Mouse (Mus musculus): ENCODE results near the gene Pigp. TPM values are rescaled to one million over a fixed set of nuclear protein-coding genes. Genes with fewer than 3 reads are reported as not detected.
"Not testable (repeated sequence)": the region's sequence is repeated elsewhere in the genome, so short reads cannot be mapped to it uniquely, and the experiment has no call there.

Gene Pigp
- polyA plus RNA-seq, 1 experiment = 54.5 TPM

GRCm38 (mm10) chr16:94347080-94347731, 24.4 kb downstream of the Pigp start:
- no peak overlapping the region for H3K27ac ChIP-seq (ENCODE audit: insufficient read depth, low read depth, low read length)
- no peak for TF ChIP-seq CTCF (IDR thresholded peaks at IDR 0.05; ENCODE audit: low read depth, low read length)
- no peak for TF ChIP-seq POLR2A (IDR thresholded peaks at IDR 0.05; ENCODE audit: borderline replicate concordance, low read depth, low read length)
- no peaks in the 10 kb centered on the region for H3K4me1 ChIP-seq (ENCODE audit: control insufficient read depth, insufficient read depth, low read length)
- no peak overlapping the region for H3K4me3 ChIP-seq (ENCODE audit: insufficient read depth, low read length)

DNA sequence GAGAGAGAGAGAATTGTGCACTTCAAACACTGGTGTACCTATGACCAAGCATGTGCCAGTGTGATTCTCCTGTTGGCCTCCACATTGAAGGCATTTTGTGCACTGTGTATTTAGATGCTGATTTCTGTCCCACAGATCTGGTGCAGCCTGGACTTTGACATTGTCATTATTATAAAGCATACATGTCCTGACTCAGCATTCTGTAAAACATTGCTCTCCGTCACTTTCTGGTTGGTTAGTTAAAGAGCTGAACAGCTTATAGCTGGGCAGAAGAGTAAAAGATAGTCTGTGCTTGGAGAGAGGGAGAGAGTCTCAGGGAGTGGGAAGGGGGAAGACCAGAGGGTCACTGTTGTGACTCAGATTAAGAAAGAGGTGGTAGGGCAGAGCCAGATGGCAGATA, 25.9 kb downstream of the Pigp start:
- H3K4me1 ChIP-seq (ENCODE audit: control insufficient read depth, insufficient read depth, low read length) = no peaks in the 10 kb centered on the region
- no peak overlapping the region for H3K27ac ChIP-seq (ENCODE audit: insufficient read depth, low read depth, low read length)
- H3K4me3 ChIP-seq (ENCODE audit: insufficient read depth, low read length) = no peak overlapping the region
- TF ChIP-seq CTCF (IDR thresholded peaks at IDR 0.05; ENCODE audit: low read depth, low read length) = no peak
- TF ChIP-seq POLR2A (IDR thresholded peaks at IDR 0.05; ENCODE audit: borderline replicate concordance, low read depth, low read length) = no peak

- not testable (repeated sequence) for H3K27ac ChIP-seq (ENCODE audit: insufficient read depth, low read depth, low read length); H3K4me3 ChIP-seq (ENCODE audit: insufficient read depth, low read length); H3K4me1 ChIP-seq (ENCODE audit: control insufficient read depth, insufficient read depth, low read length)
Observed at GRCm38 (mm10) chr16:94339164-94340160, 32.2 kb downstream of the Pigp start.

- Histone ChIP-seq H3K4me1 (ENCODE audit: control insufficient read depth, insufficient read depth, low read length) (no peaks in the 10 kb centered on the region), H3K27ac (ENCODE audit: insufficient read depth, low read depth, low read length) (no peak overlapping the region), H3K4me3 (ENCODE audit: insufficient read depth, low read length) (no peak overlapping the region)
- TF ChIP-seq POLR2A (IDR thresholded peaks at IDR 0.05; ENCODE audit: borderline replicate concordance, low read depth, low read length) (no peak), CTCF (IDR thresholded peaks at IDR 0.05; ENCODE audit: low read depth, low read length) (no peak)
Observed at GRCm38 (mm10) chr16:94335656-94336055, 36.0 kb downstream of the Pigp start.

DNA sequence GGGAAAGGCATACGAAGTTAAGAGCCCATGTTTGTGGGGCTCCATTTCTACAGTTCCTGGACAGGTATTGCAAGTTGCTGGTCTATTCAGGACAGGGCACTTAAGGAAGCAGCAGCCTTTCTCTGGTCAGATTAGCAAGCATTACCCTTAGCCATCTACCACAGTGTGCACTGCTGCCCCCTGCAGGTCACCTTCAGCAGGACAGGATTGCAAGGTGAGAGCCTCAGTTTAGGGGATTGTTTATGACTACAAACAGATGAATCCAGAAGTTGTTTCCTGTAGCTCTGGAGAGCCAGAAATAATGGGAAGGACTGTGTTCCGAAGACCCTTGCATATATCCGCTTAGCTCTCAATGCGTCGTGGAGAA, 39.8 kb downstream of the Pigp start:
- no peak overlapping the region for H3K4me3 ChIP-seq (ENCODE audit: insufficient read depth, low read length)
- peaks cover 3% of the 10 kb centered on the region; the same call in 1 of the 2 replicates for H3K4me1 ChIP-seq (ENCODE audit: control insufficient read depth, insufficient read depth, low read length)
- TF ChIP-seq POLR2A (IDR thresholded peaks at IDR 0.05; ENCODE audit: borderline replicate concordance, low read depth, low read length) (no peak), CTCF (IDR thresholded peaks at IDR 0.05; ENCODE audit: low read depth, low read length) (peak; percentile 86)
- no peak overlapping the region for H3K27ac ChIP-seq (ENCODE audit: insufficient read depth, low read depth, low read length)

- H3K4me3 ChIP-seq (ENCODE audit: insufficient read depth, low read length) = no peak overlapping the region
- H3K4me1 ChIP-seq (ENCODE audit: control insufficient read depth, insufficient read depth, low read length) = peaks cover 3% of the 10 kb centered on the region; the same call in 1 of the 2 replicates
- H3K27ac ChIP-seq (ENCODE audit: insufficient read depth, low read depth, low read length) = no peak overlapping the region
- TF ChIP-seq CTCF (IDR thresholded peaks at IDR 0.05; ENCODE audit: low read depth, low read length) = no peak
- no peak for TF ChIP-seq POLR2A (IDR thresholded peaks at IDR 0.05; ENCODE audit: borderline replicate concordance, low read depth, low read length)
Observed at GRCm38 (mm10) chr16:94331233-94331885, 40.3 kb downstream of the Pigp start.

DNA sequence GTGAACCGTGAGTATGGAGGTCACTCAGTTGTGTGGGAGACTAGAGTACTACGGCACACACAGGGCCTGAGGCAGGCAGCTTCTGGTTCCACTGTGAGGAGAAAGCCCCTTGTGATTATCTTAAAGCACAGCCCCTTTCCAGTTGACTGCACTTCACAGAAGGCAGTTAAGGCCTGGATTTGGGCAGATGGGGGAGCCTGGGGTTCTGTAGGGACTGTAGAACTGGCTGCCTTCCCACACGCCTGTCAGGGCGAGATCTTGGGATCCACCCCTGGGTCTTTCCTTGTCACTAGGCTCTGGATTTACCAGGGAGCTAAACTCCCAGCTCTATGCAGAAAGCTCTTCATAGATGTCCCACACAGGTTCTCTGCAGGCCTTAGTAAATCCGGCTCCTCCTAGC, 41.2 kb downstream of the Pigp start:
- H3K27ac ChIP-seq (ENCODE audit: insufficient read depth, low read depth, low read length) = no peak overlapping the region
- no peak overlapping the region for H3K4me3 ChIP-seq (ENCODE audit: insufficient read depth, low read length)
- no peak for TF ChIP-seq POLR2A (IDR thresholded peaks at IDR 0.05; ENCODE audit: borderline replicate concordance, low read depth, low read length)
- no peak for TF ChIP-seq CTCF (IDR thresholded peaks at IDR 0.05; ENCODE audit: low read depth, low read length)

GRCm38 (mm10) chr16:94328881-94329867, 42.5 kb downstream of the Pigp start:
- Histone ChIP-seq H3K4me1 (ENCODE audit: control insufficient read depth, insufficient read depth, low read length) (peaks cover 3% of the 10 kb centered on the region; the same call in 1 of the 2 replicates), H3K4me3 (ENCODE audit: insufficient read depth, low read length) (peak overlapping the region; percentile 41), H3K27ac (ENCODE audit: insufficient read depth, low read depth, low read length) (no peak overlapping the region)
- TF ChIP-seq CTCF (IDR thresholded peaks at IDR 0.05; ENCODE audit: low read depth, low read length) (no peak), POLR2A (IDR thresholded peaks at IDR 0.05; ENCODE audit: borderline replicate concordance, low read depth, low read length) (no peak)

More for the DNA sequence above, 41.2 kb downstream of the Pigp start:
- peaks cover 3% of the 10 kb centered on the region; the same call in 1 of the 2 replicates for H3K4me1 ChIP-seq (ENCODE audit: control insufficient read depth, insufficient read depth, low read length)

Measured in bone marrow macrophage, adult 2 months (primary cell).